Mouse (Mus musculus) liver, embryonic 14.5 days (tissue): ENCODE data around the gene Rft1. TPM values are rescaled to one million over a fixed set of nuclear protein-coding genes. Genes with fewer than 3 reads are reported as not detected.

Experiments used
- ATAC-seq: fragments of 200-750 bp; cut with Nextera tagmentation; 2 replicates; pipeline ENCODE4 v1.8.0; 2017; ENCODE audit warnings: moderate number of reproducible peaks, mild to moderate bottlenecking, moderate library complexity; ENCODE audit not compliant: insufficient read depth
- DNase-seq, 3 experiments: peaks; one replicate each; pipeline ENCODE4 v3.0.0-alpha.2; 2012 to 2013; ENCODE audit warnings: low read depth in 3 of 3, low spot score in 3 of 3
- H3K27ac ChIP-seq: fragments of 300-500 bp; sonication (generic); 2 replicates; pipeline ENCODE4 v1.5.1; 2014; ENCODE audit warnings: moderate library complexity, mild to moderate bottlenecking, control low read depth, inconsistent platforms
- H3K27me3 ChIP-seq: fragments of 300-500 bp; sonication (generic); 2 replicates; pipeline ENCODE4 v1.6.1; 2014; ENCODE audit warnings: mild to moderate bottlenecking, low read length, moderate library complexity; ENCODE audit not compliant: control insufficient read depth, insufficient read depth
- H3K36me3 ChIP-seq: fragments of 300-500 bp; sonication (generic); replicated peaks from 2 replicates; pipeline ENCODE4 v1.6.1; 2014; ENCODE audit warnings: low read depth; ENCODE audit not compliant: control insufficient read depth, insufficient read depth
- H3K4me1 ChIP-seq, 2 experiments: fragments of 200-500 bp in 1 of 2; fragments of 300-500 bp in 1 of 2; sonication (generic) in 1 of 2; replicated peaks; 2 replicates each; pipeline ENCODE4 v1.6.1; 2012 to 2014; ENCODE audit warnings: antibody characterized with exemption in 1 of 2, inconsistent platforms in 1 of 2, low read length in 1 of 2; ENCODE audit not compliant: control insufficient read depth in 2 of 2, insufficient read depth in 2 of 2
- H3K4me2 ChIP-seq: fragments of 300-500 bp; sonication (generic); 2 replicates; pipeline ENCODE4 v1.6.1; 2014; ENCODE audit warnings: low read depth, mild to moderate bottlenecking, control low read depth, moderate library complexity
- H3K4me3 ChIP-seq, 2 experiments: fragments of 200-500 bp in 1 of 2; fragments of 300-500 bp in 1 of 2; sonication (generic) in 1 of 2; 2 replicates each; pipeline ENCODE4 v1.5.1; 2012 to 2014; ENCODE audit warnings: low read depth in 2 of 2, low read length in 2 of 2, mild to moderate bottlenecking in 2 of 2, control low read depth in 1 of 2, inconsistent platforms in 1 of 2, moderate library complexity in 1 of 2; ENCODE audit not compliant: insufficient read depth in 1 of 2
- H3K9ac ChIP-seq: fragments of 300-500 bp; sonication (generic); replicated peaks from 2 replicates; pipeline ENCODE4 v1.6.1; 2014; ENCODE audit warnings: mild to moderate bottlenecking, control low read depth, moderate library complexity
- H3K9me3 ChIP-seq: fragments of 300-500 bp; sonication (generic); 2 replicates; pipeline ENCODE4 v1.6.1; 2016; ENCODE audit warnings: low read length, mixed read lengths; ENCODE audit not compliant: control insufficient read depth
- CTCF ChIP-seq: IDR thresholded peaks from 2 replicates; pipeline ENCODE4 v1.5.1; 2016; ENCODE audit warnings: antibody characterized with exemption, low read depth, control low read depth
- EP300 ChIP-seq: IDR thresholded peaks from 2 replicates; pipeline ENCODE4 v1.6.1; 2016; ENCODE audit warnings: antibody characterized with exemption, low read depth
- WGBS: fragments of 180-500 bp; shearing (Covaris S2); extraction: QIAGEN DNeasy Blood & Tissue Kit; methylation state at CpG from one replicate; pipeline ENCODE4 v1.1.7; 2014; ENCODE audit not compliant: insufficient replicate concordance; 5-methylcytosine and 5-hydroxymethylcytosine counted together
- polyA plus RNA-seq, 2 experiments: library from polyadenylated mRNA; depleted of rRNA in 1 of 2; stranded (reverse) in 1 of 2; unstranded in 1 of 2; fragments of >200 nt; fragmentation: Nextera tagmentation in 1 of 2; extraction: Ambion mirVana in 1 of 2; gene quantifications; 2 replicates each; pipeline versions ENCODE4 v1.2.1 to v1.2.3; 2012 to 2014

The Rft1 gene
- polyA plus RNA-seq, 2 experiments: 2.8 to 3.4 TPM

- no peaks in the 10 kb centered on the region for H3K9me3 ChIP-seq
- H3K9ac ChIP-seq: no peak overlapping the region
- H3K27ac ChIP-seq: no peak overlapping the region
- ATAC-seq: no peak
- H3K4me1 ChIP-seq: peaks cover 3 to 9% of the 10 kb centered on the region in 2 experiments; a peak in 2 of 4 replicates
- DNase-seq: no peak
- 79% methylated on average over 2 of the region's 2 CpGs for WGBS
- H3K36me3 ChIP-seq: no peaks in the 10 kb centered on the region
- no peak overlapping the region for H3K4me3 ChIP-seq
- H3K27me3 ChIP-seq: peaks cover 9% of the 10 kb centered on the region
- H3K4me2 ChIP-seq: no peak overlapping the region
- TF ChIP-seq EP300 (no peak), CTCF (no peak)
Measured at GRCm38 (mm10) chr14:30711892-30712291, 57.7 kb downstream of the Rft1 start.

GRCm38 (mm10) chr14:30713769-30714168, 59.6 kb downstream of the Rft1 start:
- no peak for ATAC-seq
- H3K27ac ChIP-seq: no peak overlapping the region
- TF ChIP-seq CTCF (no peak), EP300 (no peak)
- WGBS: 35% methylated on average over 1 of the region's 1 CpGs
- peaks cover 3 to 13% of the 10 kb centered on the region in 2 experiments; a peak in 2 of 4 replicates for H3K4me1 ChIP-seq
- H3K9ac ChIP-seq: no peak overlapping the region
- no peak overlapping the region for H3K4me2 ChIP-seq
- peaks cover 9% of the 10 kb centered on the region for H3K27me3 ChIP-seq
- DNase-seq: no peak
- H3K4me3 ChIP-seq: no peak overlapping the region
- H3K36me3 ChIP-seq: no peaks in the 10 kb centered on the region
- H3K9me3 ChIP-seq: no peaks in the 10 kb centered on the region

- peaks cover 9% of the 10 kb centered on the region for H3K27me3 ChIP-seq
- peak in 1 of 3 experiments; percentile 10 for DNase-seq
- ATAC-seq: peak; percentile 36
- H3K9me3 ChIP-seq: no peaks in the 10 kb centered on the region
- H3K9ac ChIP-seq: peak within 1 kb of the TSS; percentile 81
- TF ChIP-seq CTCF (no peak), EP300 (no peak)
- peak within 1 kb of the TSS; percentile 88 for H3K4me2 ChIP-seq
- H3K4me1 ChIP-seq: peaks cover 9 to 16% of the 10 kb centered on the region in 2 experiments; a peak in 3 of 4 replicates
- WGBS: 3% methylated on average over 87 of the region's 87 CpGs
- H3K27ac ChIP-seq: peak within 1 kb of the TSS; percentile 43
- H3K36me3 ChIP-seq: no peaks in the 10 kb centered on the region
- H3K4me3 ChIP-seq: peak within 1 kb of the TSS; percentile 75 to 99
Measured at GRCm38 (mm10) chr14:30714799-30715617, 60.8 kb downstream of the Rft1 start, which contains the start of gene Sfmbt1. Gene Sfmbt1, plus strand, starts transcription at chr14:30714849.

GRCm38 (mm10) chr14:30715618-30716050, 61.5 kb downstream of the Rft1 start:
- Histone ChIP-seq H3K4me2 (peak overlapping the region; percentile 88), H3K27me3 (peaks cover 9% of the 10 kb centered on the region), H3K4me3 (peak overlapping the region; percentile 75 to 99), H3K9ac (peak overlapping the region; percentile 81), H3K9me3 (no peaks in the 10 kb centered on the region), H3K36me3 (no peaks in the 10 kb centered on the region), H3K27ac (peak overlapping the region; percentile 43), H3K4me1 (peaks cover 9 to 16% of the 10 kb centered on the region in 2 experiments; a peak in 3 of 4 replicates)
- under 1% methylated on average over 64 of the region's 68 CpGs for WGBS
- ATAC-seq: peak; percentile 74
- peak; percentile 49 to 57 (median 50) for DNase-seq
- TF ChIP-seq CTCF: no peak
